Mouse (Mus musculus): ENCODE measurements around the gene Hps5.

GRCm38 (mm10) chr7:46767371-46767770 lies 28.5 kb downstream of the Hps5 start:
- TF ChIP-seq HCFC1 (IDR thresholded peaks at IDR 0.05; ENCODE audit: borderline replicate concordance, insufficient read depth, low read length): no peak
- TF ChIP-seq ZNF384 (IDR thresholded peaks at IDR 0.05; ENCODE audit: low read depth, low read length): no peak
- no peak for TF ChIP-seq CHD2 (IDR thresholded peaks at IDR 0.05; ENCODE audit: low read depth, low read length)
- no peak for TF ChIP-seq ZC3H11A (IDR thresholded peaks at IDR 0.05; ENCODE audit: borderline replicate concordance, low read depth, low read length)
- TF ChIP-seq MAFK (IDR thresholded peaks at IDR 0.05; ENCODE audit: insufficient read depth, low read depth, low read length): no peak
